Mouse (Mus musculus) bone marrow, adult 2 months (tissue): ENCODE measurements around the gene Cacna2d2.

Experiments
- CTCF ChIP-seq: fragments of 200-500 bp; IDR thresholded peaks from 2 replicates; pipeline ENCODE4 v1.5.1; 2011; ENCODE audit warnings: low read length, control low read depth; ENCODE audit not compliant: control insufficient read depth, insufficient read depth
- POLR2A ChIP-seq: fragments of 200-500 bp; IDR thresholded peaks from 2 replicates; pipeline ENCODE4 v1.6.1; 2011; ENCODE audit warnings: low read depth, mild to moderate bottlenecking, control low read depth, low read length, borderline replicate concordance; ENCODE audit not compliant: control insufficient read depth

DNA sequence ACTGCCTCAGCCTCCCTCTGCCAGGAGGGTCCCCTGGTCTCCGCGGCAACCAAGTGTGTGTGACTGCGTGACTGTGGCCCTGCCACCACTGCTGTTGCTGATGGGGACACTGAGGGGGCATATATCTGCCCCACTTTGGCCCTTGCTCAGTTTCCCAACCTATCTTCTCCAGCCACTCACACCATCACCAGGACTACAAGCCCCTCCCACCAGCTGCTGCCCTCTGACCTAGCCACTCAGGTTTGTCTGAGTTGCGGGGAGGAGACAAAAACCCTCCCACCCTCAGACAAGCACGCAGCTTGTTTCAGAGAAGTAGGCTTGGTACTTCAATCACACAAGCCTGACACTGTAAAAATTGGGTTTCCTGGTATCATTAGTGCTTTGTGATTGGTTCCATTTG is 24.0 kb upstream of the Cacna2d2 start:
- TF ChIP-seq CTCF (no peak), POLR2A (no peak)
